Mouse (Mus musculus): ENCODE results near the gene Gm45021. TPM values are rescaled to one million over a fixed set of nuclear protein-coding genes. Genes with fewer than 3 reads are reported as not detected.

Gene Gm45021
- polyA plus RNA-seq (2015; fragmentation: Nextera tagmentation; extraction: Ambion mirVana): not detected in 2 replicates

- Histone ChIP-seq H3K4me2 (ENCODE audit: low read length) (no peak within 1 kb of the TSS), H3K9me3 (replicated peaks; ENCODE audit: control insufficient read depth, low read length, poor library complexity, severe bottlenecking) (no peaks in the 10 kb centered on the region), H3K4me1 (ENCODE audit: control insufficient read depth, insufficient read depth, low read length) (peaks cover 5% of the 10 kb centered on the region), H3K9ac (ENCODE audit: low read depth, low read length) (no peak within 1 kb of the TSS), H3K4me3 (ENCODE audit: low read depth, low read length) (no peak within 1 kb of the TSS), H3K27me3 (ENCODE audit: control insufficient read depth, insufficient read depth, low read depth, low read length) (no peaks in the 10 kb centered on the region), H3K36me3 (ENCODE audit: control insufficient read depth, insufficient read depth, low read length) (no peaks in the 10 kb centered on the region), H3K27ac (ENCODE audit: low read length) (no peak within 1 kb of the TSS)
- no peak for ATAC-seq
- WGBS: 72% methylated on average over 6 of the region's 6 CpGs
These were observed at the start of gene Gm45021 for GRCm38 (mm10) chr6:48589194-48589750. Gm45021 (plus strand) TSS chr6:48589610.

DNA sequence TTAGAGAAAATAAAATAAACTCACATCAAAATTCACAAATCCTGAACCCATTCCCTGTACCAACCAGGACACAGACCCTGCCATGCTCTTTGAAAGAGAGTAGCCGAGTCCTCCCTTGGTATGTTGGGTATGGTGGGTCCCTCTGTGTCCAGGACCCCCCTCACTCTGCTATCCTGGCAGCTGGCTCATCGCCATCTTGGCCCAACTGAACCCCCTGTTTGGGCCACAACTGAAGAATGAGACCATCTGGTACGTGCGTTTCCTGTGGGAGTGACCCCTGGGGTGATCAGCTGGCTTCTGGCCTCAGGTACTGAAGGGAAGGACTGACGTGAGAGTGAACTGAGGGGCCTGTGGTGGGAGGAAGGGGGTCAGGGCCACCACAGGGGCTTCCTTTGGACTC is 49.5 kb upstream of the Gm45021 start:
- Histone ChIP-seq H3K9me3 (replicated peaks; ENCODE audit: control insufficient read depth, low read length, poor library complexity, severe bottlenecking) (no peaks in the 10 kb centered on the region), H3K27ac (ENCODE audit: low read length) (no peak overlapping the region), H3K4me1 (ENCODE audit: control insufficient read depth, insufficient read depth, low read length) (peaks cover 25% of the 10 kb centered on the region), H3K27me3 (ENCODE audit: control insufficient read depth, insufficient read depth, low read depth, low read length) (no peaks in the 10 kb centered on the region), H3K36me3 (ENCODE audit: control insufficient read depth, insufficient read depth, low read length) (peaks cover 17% of the 10 kb centered on the region), H3K4me2 (ENCODE audit: low read length) (no peak overlapping the region), H3K9ac (ENCODE audit: low read depth, low read length) (no peak overlapping the region), H3K4me3 (ENCODE audit: low read depth, low read length) (no peak overlapping the region)
- ATAC-seq: no peak
- 78% methylated on average over 5 of the region's 5 CpGs for WGBS

DNA sequence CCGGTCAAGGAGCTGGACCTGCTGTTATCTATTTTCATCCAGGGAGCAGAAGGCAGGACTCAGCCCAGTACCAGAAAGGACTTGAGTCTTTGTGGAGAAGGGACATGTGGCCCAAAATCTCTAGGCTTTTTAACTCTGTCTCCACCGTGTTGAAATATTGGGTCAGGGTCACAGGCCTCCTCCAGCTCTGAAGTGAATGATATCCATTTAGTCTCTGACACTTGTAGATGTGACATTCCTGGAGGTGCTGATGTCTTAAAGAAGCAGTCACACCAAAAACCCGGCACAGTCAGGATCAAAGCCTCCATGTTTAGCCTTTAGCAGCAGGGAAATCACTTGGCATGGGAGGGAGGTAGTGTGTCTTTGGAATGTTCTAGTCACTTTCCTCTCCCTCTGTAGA is 48.7 kb upstream of the Gm45021 start:
- ATAC-seq: no peak
- peaks cover 17% of the 10 kb centered on the region for H3K36me3 ChIP-seq (ENCODE audit: control insufficient read depth, insufficient read depth, low read length)
- no peaks in the 10 kb centered on the region for H3K9me3 ChIP-seq (replicated peaks; ENCODE audit: control insufficient read depth, low read length, poor library complexity, severe bottlenecking)
- H3K27ac ChIP-seq (ENCODE audit: low read length): no peak overlapping the region
- WGBS: 85% methylated on average over 3 of the region's 3 CpGs
- peaks cover 25% of the 10 kb centered on the region for H3K4me1 ChIP-seq (ENCODE audit: control insufficient read depth, insufficient read depth, low read length)
- H3K27me3 ChIP-seq (ENCODE audit: control insufficient read depth, insufficient read depth, low read depth, low read length): no peaks in the 10 kb centered on the region
- no peak overlapping the region for H3K4me3 ChIP-seq (ENCODE audit: low read depth, low read length)
- no peak overlapping the region for H3K9ac ChIP-seq (ENCODE audit: low read depth, low read length)
- H3K4me2 ChIP-seq (ENCODE audit: low read length): no peak overlapping the region

GRCm38 (mm10) chr6:48541560-48542450 is 47.6 kb upstream of the Gm45021 start:
- H3K27me3 ChIP-seq (ENCODE audit: control insufficient read depth, insufficient read depth, low read depth, low read length): no peaks in the 10 kb centered on the region
- ATAC-seq: no peak
- no peak overlapping the region for H3K9ac ChIP-seq (ENCODE audit: low read depth, low read length)
- H3K27ac ChIP-seq (ENCODE audit: low read length): no peak overlapping the region
- 75% methylated on average over 7 of the region's 7 CpGs for WGBS
- H3K4me2 ChIP-seq (ENCODE audit: low read length): no peak overlapping the region
- H3K36me3 ChIP-seq (ENCODE audit: control insufficient read depth, insufficient read depth, low read length): peaks cover 17% of the 10 kb centered on the region
- no peak overlapping the region for H3K4me3 ChIP-seq (ENCODE audit: low read depth, low read length)
- H3K4me1 ChIP-seq (ENCODE audit: control insufficient read depth, insufficient read depth, low read length): peaks cover 20% of the 10 kb centered on the region
- H3K9me3 ChIP-seq (replicated peaks; ENCODE audit: control insufficient read depth, low read length, poor library complexity, severe bottlenecking): no peaks in the 10 kb centered on the region

- Histone ChIP-seq H3K27me3 (ENCODE audit: control insufficient read depth, insufficient read depth, low read depth, low read length) (no peaks in the 10 kb centered on the region), H3K36me3 (ENCODE audit: control insufficient read depth, insufficient read depth, low read length) (peaks cover 17% of the 10 kb centered on the region), H3K9me3 (replicated peaks; ENCODE audit: control insufficient read depth, low read length, poor library complexity, severe bottlenecking) (no peaks in the 10 kb centered on the region), H3K27ac (ENCODE audit: low read length) (no peak overlapping the region), H3K4me1 (ENCODE audit: control insufficient read depth, insufficient read depth, low read length) (peaks cover 17% of the 10 kb centered on the region), H3K4me2 (ENCODE audit: low read length) (no peak overlapping the region), H3K9ac (ENCODE audit: low read depth, low read length) (no peak overlapping the region), H3K4me3 (ENCODE audit: low read depth, low read length) (no peak overlapping the region)
- WGBS: 100% methylated on average over 3 of the region's 3 CpGs
- ATAC-seq: no peak
These were observed 46.8 kb upstream of the Gm45021 start for GRCm38 (mm10) chr6:48542631-48543030.

GRCm38 (mm10) chr6:48545251-48545650 is 44.2 kb upstream of the Gm45021 start:
- no peak overlapping the region for H3K9ac ChIP-seq (ENCODE audit: low read depth, low read length)
- no peak for ATAC-seq
- no peak overlapping the region for H3K4me3 ChIP-seq (ENCODE audit: low read depth, low read length)
- H3K4me2 ChIP-seq (ENCODE audit: low read length): no peak overlapping the region
- no peaks in the 10 kb centered on the region for H3K27me3 ChIP-seq (ENCODE audit: control insufficient read depth, insufficient read depth, low read depth, low read length)
- no peaks in the 10 kb centered on the region for H3K9me3 ChIP-seq (replicated peaks; ENCODE audit: control insufficient read depth, low read length, poor library complexity, severe bottlenecking)
- H3K4me1 ChIP-seq (ENCODE audit: control insufficient read depth, insufficient read depth, low read length): no peaks in the 10 kb centered on the region
- 86% methylated on average over 5 of the region's 5 CpGs for WGBS
- H3K27ac ChIP-seq (ENCODE audit: low read length): no peak overlapping the region
- peaks cover 16% of the 10 kb centered on the region for H3K36me3 ChIP-seq (ENCODE audit: control insufficient read depth, insufficient read depth, low read length)

- Histone ChIP-seq H3K36me3 (ENCODE audit: control insufficient read depth, insufficient read depth, low read length) (peaks cover 6% of the 10 kb centered on the region), H3K9me3 (replicated peaks; ENCODE audit: control insufficient read depth, low read length, poor library complexity, severe bottlenecking) (no peaks in the 10 kb centered on the region), H3K4me2 (ENCODE audit: low read length) (no peak overlapping the region), H3K27me3 (ENCODE audit: control insufficient read depth, insufficient read depth, low read depth, low read length) (no peaks in the 10 kb centered on the region), H3K4me1 (ENCODE audit: control insufficient read depth, insufficient read depth, low read length) (no peaks in the 10 kb centered on the region), H3K9ac (ENCODE audit: low read depth, low read length) (no peak overlapping the region), H3K27ac (ENCODE audit: low read length) (no peak overlapping the region), H3K4me3 (ENCODE audit: low read depth, low read length) (no peak overlapping the region)
- no peak for ATAC-seq
- WGBS: 46% methylated on average over 1 of the region's 1 CpGs
These were observed 43.1 kb upstream of the Gm45021 start for GRCm38 (mm10) chr6:48546271-48546670.

- Histone ChIP-seq H3K4me1 (ENCODE audit: control insufficient read depth, insufficient read depth, low read length) (no peaks in the 10 kb centered on the region), H3K27me3 (ENCODE audit: control insufficient read depth, insufficient read depth, low read depth, low read length) (no peaks in the 10 kb centered on the region), H3K36me3 (ENCODE audit: control insufficient read depth, insufficient read depth, low read length) (peaks cover under 1% of the 10 kb centered on the region; the same call in 1 of the 2 replicates), H3K4me3 (ENCODE audit: low read depth, low read length) (no peak overlapping the region), H3K9me3 (replicated peaks; ENCODE audit: control insufficient read depth, low read length, poor library complexity, severe bottlenecking) (no peaks in the 10 kb centered on the region), H3K27ac (ENCODE audit: low read length) (no peak overlapping the region), H3K9ac (ENCODE audit: low read depth, low read length) (no peak overlapping the region), H3K4me2 (ENCODE audit: low read length) (no peak overlapping the region)
- WGBS: 81% methylated on average over 4 of the region's 4 CpGs
- ATAC-seq: no peak
These were observed 42.6 kb upstream of the Gm45021 start for GRCm38 (mm10) chr6:48546858-48547257.

GRCm38 (mm10) chr6:48548314-48548713 is 41.1 kb upstream of the Gm45021 start:
- no peaks in the 10 kb centered on the region for H3K9me3 ChIP-seq (replicated peaks; ENCODE audit: control insufficient read depth, low read length, poor library complexity, severe bottlenecking)
- no peak overlapping the region for H3K9ac ChIP-seq (ENCODE audit: low read depth, low read length)
- H3K4me3 ChIP-seq (ENCODE audit: low read depth, low read length): no peak overlapping the region
- H3K27ac ChIP-seq (ENCODE audit: low read length): no peak overlapping the region
- no peaks in the 10 kb centered on the region for H3K27me3 ChIP-seq (ENCODE audit: control insufficient read depth, insufficient read depth, low read depth, low read length)
- no peak overlapping the region for H3K4me2 ChIP-seq (ENCODE audit: low read length)
- no peaks in the 10 kb centered on the region for H3K4me1 ChIP-seq (ENCODE audit: control insufficient read depth, insufficient read depth, low read length)
- no peaks in the 10 kb centered on the region for H3K36me3 ChIP-seq (ENCODE audit: control insufficient read depth, insufficient read depth, low read length)
- 91% methylated on average over 6 of the region's 6 CpGs for WGBS
- ATAC-seq: no peak
